Mouse (Mus musculus) spleen, adult 2 months (tissue): Measurements from ENCODE around the gene Ndufa12.

Experiments
- CTCF ChIP-seq: fragments of 200-500 bp; IDR thresholded peaks from 2 replicates; pipeline ENCODE4 v1.5.1; 2011; ENCODE audit warnings: mild to moderate bottlenecking, inconsistent platforms; ENCODE audit not compliant: insufficient read depth, insufficient read length, insufficient replicate concordance; ENCODE audit errors: extremely low read depth
- POLR2A ChIP-seq: fragments of 200-500 bp; IDR thresholded peaks from 2 replicates; pipeline ENCODE4 v1.6.1; 2011; ENCODE audit warnings: low read depth, low read length, inconsistent platforms

DNA sequence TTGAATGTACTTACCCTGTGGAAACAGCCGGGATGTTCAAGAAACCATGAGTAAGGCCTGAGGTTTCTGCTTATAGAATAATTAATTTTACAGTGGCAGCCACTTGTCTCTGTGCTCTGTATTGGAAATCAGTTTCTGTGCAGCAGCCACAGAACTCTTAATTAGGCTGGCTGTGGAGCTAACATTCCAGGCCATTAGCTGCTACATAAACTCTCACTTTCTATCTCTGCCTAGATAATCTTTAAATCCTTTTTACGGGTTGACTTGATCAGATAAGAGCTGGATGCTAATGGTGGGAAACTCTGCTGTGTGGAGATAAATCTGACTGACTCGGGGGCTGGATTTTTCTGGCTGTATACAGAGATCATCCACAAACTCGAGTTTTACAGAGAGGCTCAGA is 15.3 kb upstream of the Ndufa12 start:
- TF ChIP-seq POLR2A (no peak), CTCF (no peak)
